Mouse (Mus musculus): Measurements from ENCODE around the gene Thnsl2.

DNA sequence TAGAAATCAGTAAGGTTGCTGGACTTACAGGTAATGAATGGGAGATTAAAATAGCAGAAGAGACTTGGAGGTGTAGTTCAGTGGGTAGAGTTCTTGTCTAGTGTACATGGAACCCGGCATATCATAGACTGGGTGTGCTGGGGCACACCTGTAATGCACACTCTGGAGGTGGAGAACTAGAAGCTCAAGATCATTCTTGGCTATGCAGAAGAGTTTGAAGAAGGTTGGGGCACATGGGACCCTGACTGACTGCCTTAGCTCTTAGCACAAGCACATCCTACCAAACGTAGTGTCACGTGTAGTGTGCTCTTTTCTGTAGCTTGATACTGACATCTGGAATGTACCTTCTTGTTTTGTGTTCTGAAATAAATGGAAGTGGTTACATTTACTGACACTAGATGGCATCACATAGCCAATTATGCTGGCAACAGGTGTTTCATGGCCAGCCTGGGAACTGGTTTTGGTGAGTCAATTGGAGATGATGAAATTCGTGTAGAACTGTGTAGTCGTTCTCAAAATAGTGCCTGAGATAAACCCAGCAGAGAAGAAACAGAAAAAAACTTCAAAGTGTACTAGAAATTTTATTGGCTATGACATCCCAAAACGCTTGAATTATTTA, 22.4 kb upstream of the Thnsl2 start:
- TF ChIP-seq NRF1 (IDR thresholded peaks at IDR 0.05; ENCODE audit: insufficient read depth, low read depth, low read length, poor library complexity, severe bottlenecking) (no peak), POLR2AphosphoS2 (IDR thresholded peaks at IDR 0.05; ENCODE audit: low read length) (no peak), POLR2A (IDR thresholded peaks at IDR 0.05; ENCODE audit: control insufficient read depth in 1 of 2, insufficient read depth in 1 of 2, low read depth in 1 of 2, low read length in 2 of 2, poor library complexity in 1 of 2) (no peak), USF2 (IDR thresholded peaks at IDR 0.05; ENCODE audit: borderline replicate concordance in 1 of 2, insufficient read depth in 1 of 2, low read depth in 1 of 2, low read length in 2 of 2) (no peak), RCOR1 (IDR thresholded peaks at IDR 0.05; ENCODE audit: low read depth, low read length) (no peak), CTCF (IDR thresholded peaks at IDR 0.05 in 2 of 3, conservative IDR thresholded peaks at IDR 0.05 in 1 of 3; ENCODE audit: control insufficient read depth in 1 of 3, insufficient read depth in 1 of 3, low read depth in 2 of 3, low read length in 3 of 3, poor library complexity in 1 of 3, severe bottlenecking in 1 of 3) (peak; percentile 45 to 89 (median 46)), CHD2 (IDR thresholded peaks at IDR 0.05; ENCODE audit: low read length) (no peak), BHLHE40 (IDR thresholded peaks at IDR 0.05; ENCODE audit: borderline replicate concordance, low read depth, low read length) (no peak), TCF12 (IDR thresholded peaks at IDR 0.05; ENCODE audit: low read depth, low read length) (no peak), MEF2A (IDR thresholded peaks at IDR 0.05; ENCODE audit: extremely low read depth, insufficient replicate concordance, low read depth, low read length, poor library complexity, severe bottlenecking) (no peak), EP300 (IDR thresholded peaks at IDR 0.05; ENCODE audit: low read depth in 1 of 2, low read length in 2 of 2) (no peak), GABPA (IDR thresholded peaks at IDR 0.05; ENCODE audit: low read depth, low read length) (no peak)

All from MEL (cell line).